Mouse (Mus musculus): ENCODE data around the gene Dpy19l1.

DNA sequence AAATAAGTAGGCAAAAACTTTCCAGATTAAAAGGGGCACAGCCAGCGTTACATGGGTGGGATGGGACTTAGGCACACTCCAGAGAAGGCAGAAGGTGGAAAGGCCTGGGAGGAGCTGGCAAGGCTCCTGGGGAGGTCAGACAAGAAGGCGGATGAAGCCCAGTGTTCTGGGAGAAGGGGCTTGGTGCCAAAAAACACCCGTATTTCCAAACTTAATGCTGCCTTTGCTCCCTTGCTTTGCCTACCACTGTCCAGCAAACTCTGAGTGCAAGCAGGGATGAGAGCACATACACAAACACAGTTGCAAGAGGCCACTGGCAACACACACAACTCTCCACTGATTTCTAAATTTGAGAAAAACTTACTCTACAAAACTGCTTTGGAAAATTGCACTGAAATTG is 81.7 kb downstream of the Dpy19l1 start:
- TF ChIP-seq USF1 (IDR thresholded peaks at IDR 0.05; ENCODE audit: low read depth), result no peak
- no peak for TF ChIP-seq MAX (IDR thresholded peaks at IDR 0.05)
- TF ChIP-seq CTCF (IDR thresholded peaks at IDR 0.05; ENCODE audit: control insufficient read depth, insufficient read depth, insufficient read length), result no peak
- no peak for TF ChIP-seq MYOG (IDR thresholded peaks at IDR 0.05; ENCODE audit: control insufficient read depth, extremely low read depth, insufficient read length)
